Mouse (Mus musculus) cerebellum, adult 2 months (tissue): Measurements from ENCODE around the gene Rybp.

Source experiments
- CTCF ChIP-seq: fragments of 200-500 bp; IDR thresholded peaks from 2 replicates; pipeline ENCODE4 v1.5.1; 2011; ENCODE audit warnings: low read depth, mild to moderate bottlenecking, control low read depth, low read length, moderate library complexity, borderline replicate concordance; ENCODE audit not compliant: insufficient read depth
- POLR2A ChIP-seq: fragments of 200-500 bp; IDR thresholded peaks from 2 replicates; pipeline ENCODE4 v1.6.1; 2011; ENCODE audit warnings: low read length, control low read depth, borderline replicate concordance; ENCODE audit not compliant: insufficient read depth

DNA sequence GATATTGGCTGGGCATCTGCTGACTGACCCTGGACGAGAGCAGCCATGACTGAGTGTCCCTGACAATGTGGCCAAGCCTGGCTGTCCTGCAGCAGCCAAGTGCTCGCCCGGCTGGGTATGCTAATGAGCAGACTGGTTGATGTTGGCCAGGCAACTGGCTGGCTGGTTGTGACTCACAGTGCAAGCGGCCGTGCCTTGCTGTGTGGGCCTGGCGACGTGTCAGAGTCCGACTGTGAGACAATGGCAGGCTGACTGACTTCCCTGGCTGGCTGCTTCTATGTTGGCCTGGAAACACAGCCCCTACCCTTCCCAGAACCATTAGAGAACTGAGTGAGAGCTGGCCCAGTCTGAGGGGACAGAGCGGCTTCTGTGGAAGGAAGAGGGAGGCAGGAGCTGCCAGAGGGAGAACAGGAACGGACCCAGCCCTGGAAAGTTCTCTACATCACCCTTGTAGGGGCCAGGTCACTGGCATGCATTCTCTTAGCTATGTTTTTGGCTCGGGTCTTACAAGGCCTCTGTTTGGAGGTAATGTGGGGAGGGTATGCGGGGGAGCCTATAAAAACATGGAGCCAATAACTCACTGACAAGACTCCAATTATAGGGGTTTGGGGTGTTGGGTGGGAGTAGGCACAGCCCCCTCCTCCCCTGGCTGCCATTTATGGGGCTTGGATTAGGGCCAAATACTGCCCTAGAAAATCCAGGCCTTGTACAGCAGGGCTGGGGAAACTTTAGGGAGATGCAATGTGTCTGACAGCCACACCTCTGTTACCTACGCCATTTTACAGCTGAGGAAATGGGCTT, 68.5 kb downstream of the Rybp start:
- no peak for TF ChIP-seq CTCF
- TF ChIP-seq POLR2A, result no peak
